Mouse (Mus musculus) c-Kit-positive CD71-positive TER-119-positive erythroid progenitor cells, embryonic 14.5 days (primary cell): ENCODE measurements at regions not wholly inside any gene's neighbourhood (a gene's known extent, or its start where the extent isn't known, plus 50 kb on each side); places are given as distances from the start of the nearest gene placed in this dataset.

ENCODE experiments used
- DNase-seq: peaks from one replicate; pipeline ENCODE4 v3.0.0-alpha.2; 2013; ENCODE audit warnings: low spot score

GRCm38 (mm10) chr13:100893096-100893495, 59.9 kb upstream of the Slc30a5 start:
- no peak for DNase-seq

- DNase-seq, result no peak
These were observed 59.4 kb upstream of the Slc30a5 start for GRCm38 (mm10) chr13:100892647-100893071.

GRCm38 (mm10) chr13:100892204-100892603, 59.0 kb upstream of the Slc30a5 start:
- peak; percentile 40 for DNase-seq

GRCm38 (mm10) chr13:100890457-100890856, 57.2 kb upstream of the Slc30a5 start:
- no peak for DNase-seq

GRCm38 (mm10) chr13:100888481-100888880, 55.3 kb upstream of the Slc30a5 start:
- DNase-seq, result no peak

GRCm38 (mm10) chr13:100883711-100884110, 50.5 kb upstream of the Slc30a5 start:
- no peak for DNase-seq
